Mouse (Mus musculus) ES-E14 (cell line): Measurements from ENCODE around the gene Tcf12. TPM values are rescaled to one million over a fixed set of nuclear protein-coding genes. Genes with fewer than 3 reads are reported as not detected.

Experiments used
- DNase-seq: peaks from one replicate; pipeline ENCODE4 v3.0.0-alpha.2; 2013; ENCODE audit warnings: low read depth, low spot score
- H3K27ac ChIP-seq: 2 replicates; pipeline ENCODE4 v1.5.1; 2012; ENCODE audit warnings: low read depth, mild to moderate bottlenecking, low read length, moderate library complexity, mixed read lengths; ENCODE audit not compliant: poor library complexity, insufficient read depth, severe bottlenecking
- H3K36me3 ChIP-seq: 2 replicates; pipeline ENCODE4 v1.6.1; 2012; ENCODE audit warnings: mild to moderate bottlenecking, low read length, moderate library complexity, mixed read lengths; ENCODE audit not compliant: control insufficient read depth, poor library complexity, insufficient read depth, severe bottlenecking
- H3K4me1 ChIP-seq, 2 experiments: fragments of 150-350 bp in 1 of 2; sonication (generic) in 1 of 2; 2 replicates each; pipeline ENCODE4 v1.6.1; 2012; ENCODE audit warnings: low read length in 2 of 2, mild to moderate bottlenecking in 1 of 2, mixed read lengths in 1 of 2; ENCODE audit not compliant: control insufficient read depth in 2 of 2, insufficient read depth in 2 of 2, poor library complexity in 1 of 2
- H3K4me3 ChIP-seq, 2 experiments: fragments of 150-350 bp in 1 of 2; sonication (generic) in 1 of 2; 2 replicates each; pipeline ENCODE4 v1.5.1; 2012; ENCODE audit warnings: low read length in 2 of 2, low read depth in 1 of 2, mild to moderate bottlenecking in 1 of 2, mixed read lengths in 1 of 2; ENCODE audit not compliant: insufficient read depth in 1 of 2, poor library complexity in 1 of 2, severe bottlenecking in 1 of 2
- H3K9ac ChIP-seq: 2 replicates; pipeline ENCODE4 v1.6.1; 2012; ENCODE audit warnings: low read depth, mild to moderate bottlenecking, low read length, mixed read lengths; ENCODE audit not compliant: poor library complexity, insufficient read depth, severe bottlenecking
- H3K9me3 ChIP-seq: fragments of 150-350 bp; sonication (generic); 2 replicates; pipeline ENCODE4 v1.6.1; 2012; ENCODE audit warnings: low read depth, mild to moderate bottlenecking, low read length; ENCODE audit not compliant: control insufficient read depth, insufficient read depth
- CHD2 ChIP-seq: IDR thresholded peaks from 2 replicates; pipeline ENCODE4 v1.6.1; 2014; ENCODE audit warnings: mild to moderate bottlenecking, low read depth, low read length, inconsistent platforms
- HCFC1 ChIP-seq: IDR thresholded peaks from 2 replicates; pipeline ENCODE4 v1.6.1; 2012; ENCODE audit warnings: low read length, inconsistent platforms, borderline replicate concordance; ENCODE audit not compliant: insufficient read depth
- MAFK ChIP-seq: IDR thresholded peaks from 2 replicates; pipeline ENCODE4 v1.6.1; 2014; ENCODE audit warnings: mild to moderate bottlenecking, low read depth, low read length, inconsistent platforms; ENCODE audit not compliant: insufficient read depth
- ZC3H11A ChIP-seq: IDR thresholded peaks from 2 replicates; pipeline ENCODE4 v1.6.1; 2012; ENCODE audit warnings: low read depth, mild to moderate bottlenecking, inconsistent platforms, low read length, borderline replicate concordance
- ZNF384 ChIP-seq: IDR thresholded peaks from 2 replicates; pipeline ENCODE4 v1.6.1; 2012; ENCODE audit warnings: low read depth, low read length, inconsistent platforms
- in situ Hi-C, 2 experiments: fragments of 600-800 bp; cut with MboI; formaldehyde crosslinking; loops; one replicate each; pipeline ENCODE4 v1.15.1; 2025; ENCODE audit warnings: low sequenced_read_pairs in 2 of 2, inconsistent platforms in 1 of 2; ENCODE audit not compliant: unreplicated experiment in 2 of 2
- total RNA-seq: library from RNA; depleted of rRNA; stranded (reverse); fragments of 300-350 nt; gene quantifications from 2 replicates; pipeline ENCODE4 v1.2.3, GENCODE M21; 2012

Gene Tcf12
- total RNA-seq, 1 experiment, result 17.3 TPM

GRCm38 (mm10) chr9:71931358-71931715 is 180.3 kb downstream of the Tcf12 start:
- in situ Hi-C loops, result no loop called here
- no peak for DNase-seq
- no peaks in the 10 kb centered on the region for H3K36me3 ChIP-seq
- no peak overlapping the region for H3K27ac ChIP-seq
- H3K4me1 ChIP-seq, result no peaks in the 10 kb centered on the region
- TF ChIP-seq CHD2 (no peak), HCFC1 (no peak), ZNF384 (no peak), MAFK (no peak), ZC3H11A (no peak)
- no peak overlapping the region for H3K4me3 ChIP-seq
- no peaks in the 10 kb centered on the region for H3K9me3 ChIP-seq
- no peak overlapping the region for H3K9ac ChIP-seq

GRCm38 (mm10) chr9:71930431-71931357 is 181.0 kb downstream of the Tcf12 start:
- no peak for DNase-seq
- TF ChIP-seq ZC3H11A (no peak), ZNF384 (no peak), CHD2 (no peak), HCFC1 (no peak), MAFK (no peak)
- H3K27ac ChIP-seq, result no peak overlapping the region
- H3K36me3 ChIP-seq, result no peaks in the 10 kb centered on the region
- in situ Hi-C loops, result no loop called here
- no peak overlapping the region for H3K9ac ChIP-seq
- H3K9me3 ChIP-seq, result no peaks in the 10 kb centered on the region
- no peaks in the 10 kb centered on the region for H3K4me1 ChIP-seq
- H3K4me3 ChIP-seq, result no peak overlapping the region

GRCm38 (mm10) chr9:71916662-71916953 is 195.1 kb downstream of the Tcf12 start:
- Histone ChIP-seq H3K4me1 (peaks cover 0 to 8% of the 10 kb centered on the region in 2 experiments; a peak in 3 of 4 replicates), H3K4me3 (no peak overlapping the region), H3K27ac (no peak overlapping the region), H3K9me3 (no peaks in the 10 kb centered on the region), H3K9ac (no peak overlapping the region), H3K36me3 (no peaks in the 10 kb centered on the region)
- DNase-seq, result no peak
- TF ChIP-seq ZNF384 (no peak), HCFC1 (no peak), ZC3H11A (no peak), MAFK (no peak), CHD2 (no peak)
- in situ Hi-C loops, result no loop called here

DNA sequence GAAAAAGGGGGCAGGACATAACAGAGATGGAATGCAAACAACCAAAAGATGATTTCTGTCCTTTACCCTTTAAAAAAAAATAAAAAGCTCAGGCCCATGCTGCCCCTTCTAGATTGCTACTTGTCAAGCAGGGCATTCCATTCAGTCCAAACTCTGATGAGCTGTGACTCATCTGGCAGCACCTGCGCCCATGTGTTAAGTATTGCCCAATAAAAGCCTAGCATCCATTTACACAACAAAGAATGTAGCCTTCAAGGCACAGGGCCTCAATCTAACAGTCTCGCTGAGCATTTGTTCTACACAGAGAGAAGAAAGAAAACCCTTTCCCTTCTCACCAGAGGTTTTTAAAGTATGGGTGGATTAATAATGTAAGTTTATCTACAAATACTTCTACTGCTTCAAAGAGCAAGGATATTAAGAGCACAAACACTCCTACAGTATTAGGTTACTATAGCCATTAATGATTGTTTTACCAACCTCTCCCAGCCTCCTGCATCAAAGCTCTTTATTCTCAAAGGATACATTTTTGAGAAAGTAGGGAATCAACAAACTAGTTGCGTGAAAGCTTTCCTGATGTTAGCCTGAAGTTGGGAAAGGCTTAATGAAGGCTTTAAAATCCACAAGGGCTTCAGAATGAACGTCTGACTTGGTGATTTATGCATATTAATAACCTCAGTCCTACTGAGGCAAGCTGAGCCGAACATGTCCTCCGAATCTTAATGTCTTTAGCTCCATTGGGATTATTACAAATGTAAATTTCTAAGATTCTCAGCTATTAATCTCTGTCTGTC is 195.6 kb downstream of the Tcf12 start:
- no peak overlapping the region for H3K4me3 ChIP-seq
- H3K9me3 ChIP-seq, result no peaks in the 10 kb centered on the region
- in situ Hi-C loops, result no loop called here
- no peaks in the 10 kb centered on the region for H3K36me3 ChIP-seq
- TF ChIP-seq MAFK (no peak), ZNF384 (no peak), HCFC1 (no peak), ZC3H11A (no peak), CHD2 (no peak)
- no peak overlapping the region for H3K27ac ChIP-seq
- peaks cover 0 to 8% of the 10 kb centered on the region in 2 experiments; a peak in 3 of 4 replicates for H3K4me1 ChIP-seq
- no peak overlapping the region for H3K9ac ChIP-seq
- DNase-seq, result peak; percentile 50
